Mouse (Mus musculus): ENCODE measurements around the gene Tsen54. TPM values are rescaled to one million over a fixed set of nuclear protein-coding genes. Genes with fewer than 3 reads are reported as not detected.

The Tsen54 gene
- polyA plus RNA-seq, 1 experiment from 2014 or later: 24.2 TPM

DNA sequence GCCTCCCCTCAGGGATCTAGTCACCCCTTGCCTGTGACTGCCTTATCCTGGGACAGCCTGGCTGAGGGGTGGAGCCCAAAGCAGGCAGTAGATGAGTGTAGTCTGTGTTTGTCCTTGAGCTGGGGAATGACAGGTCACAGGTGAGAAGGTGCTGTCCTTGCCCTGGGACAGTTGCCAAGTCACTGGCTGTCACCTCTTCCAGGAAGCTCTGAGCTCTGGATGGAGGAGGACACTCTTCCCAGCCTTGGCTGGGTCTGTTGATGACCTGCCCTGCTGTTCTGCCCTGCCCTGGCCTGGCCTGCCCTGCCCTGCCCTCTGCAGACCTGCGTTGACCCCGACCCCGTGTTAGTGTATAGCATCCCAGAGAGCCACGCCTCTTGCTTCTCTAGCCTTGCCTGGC, 57.9 kb downstream of the Tsen54 start:
- H3K9me3 ChIP-seq (ENCODE audit: control insufficient read depth, low read length): no peaks in the 10 kb centered on the region
- H3K4me1 ChIP-seq (ENCODE audit: control insufficient read depth in 2 of 2, insufficient read depth in 2 of 2, low read length in 2 of 2): peaks cover 8 to 11% of the 10 kb centered on the region in 2 experiments; a peak in 2 of 4 replicates
- WGBS: 75% methylated on average over 4 of the region's 4 CpGs
- H3K4me2 ChIP-seq (ENCODE audit: low read length): no peak overlapping the region
- H3K36me3 ChIP-seq (ENCODE audit: control insufficient read depth, insufficient read depth, low read length): no peaks in the 10 kb centered on the region
- no peaks in the 10 kb centered on the region for H3K27me3 ChIP-seq (ENCODE audit: control insufficient read depth, insufficient read depth, low read length)
- H3K27ac ChIP-seq (replicated peaks in 1 of 2; ENCODE audit: control insufficient read depth in 1 of 2, insufficient read depth in 1 of 2, low read depth in 2 of 2, low read length in 2 of 2): no peak overlapping the region
- H3K4me3 ChIP-seq (ENCODE audit: control insufficient read depth in 1 of 2, insufficient read depth in 1 of 2, low read depth in 1 of 2, low read length in 2 of 2): no peak overlapping the region
- no peak overlapping the region for H3K9ac ChIP-seq (ENCODE audit: low read length)
- no peak for ATAC-seq (ENCODE audit: insufficient number of reproducible peaks, insufficient read depth, low FRiP score, low read depth)

Small RNA genes within 50 kb of the gene (microRNA-seq; reads per million reads assigned to microRNA genes)
- not detected for gene Mir5621

Other genes with a start within 250 kb of the Tsen54 start
- 79.9 and 87.4 TPM in 2 replicates for gene Mrps7, start 210.8 kb upstream of the Tsen54 start, polyA plus RNA-seq (2014; fragmentation: Nextera tagmentation; extraction: Ambion mirVana)
- gene Gga3, start 210.7 kb upstream of the Tsen54 start, polyA plus RNA-seq (2014; fragmentation: Nextera tagmentation; extraction: Ambion mirVana): 16.1 and 17.2 TPM in 2 replicates
- gene Mif4gd, start 201.8 kb upstream of the Tsen54 start, polyA plus RNA-seq (2014; fragmentation: Nextera tagmentation; extraction: Ambion mirVana): 31.7 and 32.3 TPM in 2 replicates
- 42.8 and 46.0 TPM in 2 replicates for gene Slc25a19, start 186.4 kb upstream of the Tsen54 start, polyA plus RNA-seq (2014; fragmentation: Nextera tagmentation; extraction: Ambion mirVana)
- gene Grb2, start 106.1 kb upstream of the Tsen54 start, polyA plus RNA-seq (2014; fragmentation: Nextera tagmentation; extraction: Ambion mirVana): 59.4 and 63.9 TPM in 2 replicates
- 27.1 and 28.7 TPM in 2 replicates for gene Tmem94, start 49.3 kb upstream of the Tsen54 start, polyA plus RNA-seq (2014; fragmentation: Nextera tagmentation; extraction: Ambion mirVana)
- gene Caskin2, start 1.1 kb upstream of the Tsen54 start, polyA plus RNA-seq (2014; fragmentation: Nextera tagmentation; extraction: Ambion mirVana): 21.0 and 21.1 TPM in 2 replicates
- 14.5 and 15.5 TPM in 2 replicates for gene Llgl2, start 9.3 kb downstream of the Tsen54 start, polyA plus RNA-seq (2014; fragmentation: Nextera tagmentation; extraction: Ambion mirVana)
- gene Myo15b, start 43.7 kb downstream of the Tsen54 start, polyA plus RNA-seq (2014; fragmentation: Nextera tagmentation; extraction: Ambion mirVana): 0.09 and 0.22 TPM in 2 replicates
- 48.5 and 51.5 TPM in 2 replicates for gene Smim5, start 85.2 kb downstream of the Tsen54 start, polyA plus RNA-seq (2014; fragmentation: Nextera tagmentation; extraction: Ambion mirVana)
- 1.0 and 2.1 TPM in 2 replicates for gene Smim6, start 97.3 kb downstream of the Tsen54 start, polyA plus RNA-seq (2014; fragmentation: Nextera tagmentation; extraction: Ambion mirVana)
- 20.1 and 22.9 TPM in 2 replicates for gene Sap30bp, start 118.6 kb downstream of the Tsen54 start, polyA plus RNA-seq (2014; fragmentation: Nextera tagmentation; extraction: Ambion mirVana)
- gene Recql5, start 118.8 kb downstream of the Tsen54 start, polyA plus RNA-seq (2014; fragmentation: Nextera tagmentation; extraction: Ambion mirVana): 8.2 and 9.6 TPM in 2 replicates
- 0.84 and 0.93 TPM in 2 replicates for gene Itgb4, start 160.0 kb downstream of the Tsen54 start, polyA plus RNA-seq (2014; fragmentation: Nextera tagmentation; extraction: Ambion mirVana)
- 126 and 128 TPM in 2 replicates for gene Galk1, start 198.0 kb downstream of the Tsen54 start, polyA plus RNA-seq (2014; fragmentation: Nextera tagmentation; extraction: Ambion mirVana)
- 649 and 684 TPM in 2 replicates for gene H3f3b, start 213.2 kb downstream of the Tsen54 start, polyA plus RNA-seq (2014; fragmentation: Nextera tagmentation; extraction: Ambion mirVana)
- gene Unk, start 215.6 kb downstream of the Tsen54 start, polyA plus RNA-seq (2014; fragmentation: Nextera tagmentation; extraction: Ambion mirVana): 19.3 and 20.9 TPM in 2 replicates

Measured in heart, embryonic 14.5 days (tissue).